Mouse (Mus musculus): ENCODE results near the gene Noa1. TPM values are rescaled to one million over a fixed set of nuclear protein-coding genes. Genes with fewer than 3 reads are reported as not detected.

Noa1 gene
- total RNA-seq (2021) (10 to 100 TPM; 28.7 to 29.5 TPM), polyA plus RNA-seq (2012; rRNA removed) (30.2 and 31.6 TPM in 2 replicates)
- long read RNA-seq, transcript Noa1-201 (7 exons, 2,288 nt), result major isoform, 43 of 55 reads
- long read RNA-seq, partial matches to known transcripts, result 1 of 55 reads
- long read RNA-seq, other reads (novel, unspliced or antisense), result 11 of 55 reads

DNA sequence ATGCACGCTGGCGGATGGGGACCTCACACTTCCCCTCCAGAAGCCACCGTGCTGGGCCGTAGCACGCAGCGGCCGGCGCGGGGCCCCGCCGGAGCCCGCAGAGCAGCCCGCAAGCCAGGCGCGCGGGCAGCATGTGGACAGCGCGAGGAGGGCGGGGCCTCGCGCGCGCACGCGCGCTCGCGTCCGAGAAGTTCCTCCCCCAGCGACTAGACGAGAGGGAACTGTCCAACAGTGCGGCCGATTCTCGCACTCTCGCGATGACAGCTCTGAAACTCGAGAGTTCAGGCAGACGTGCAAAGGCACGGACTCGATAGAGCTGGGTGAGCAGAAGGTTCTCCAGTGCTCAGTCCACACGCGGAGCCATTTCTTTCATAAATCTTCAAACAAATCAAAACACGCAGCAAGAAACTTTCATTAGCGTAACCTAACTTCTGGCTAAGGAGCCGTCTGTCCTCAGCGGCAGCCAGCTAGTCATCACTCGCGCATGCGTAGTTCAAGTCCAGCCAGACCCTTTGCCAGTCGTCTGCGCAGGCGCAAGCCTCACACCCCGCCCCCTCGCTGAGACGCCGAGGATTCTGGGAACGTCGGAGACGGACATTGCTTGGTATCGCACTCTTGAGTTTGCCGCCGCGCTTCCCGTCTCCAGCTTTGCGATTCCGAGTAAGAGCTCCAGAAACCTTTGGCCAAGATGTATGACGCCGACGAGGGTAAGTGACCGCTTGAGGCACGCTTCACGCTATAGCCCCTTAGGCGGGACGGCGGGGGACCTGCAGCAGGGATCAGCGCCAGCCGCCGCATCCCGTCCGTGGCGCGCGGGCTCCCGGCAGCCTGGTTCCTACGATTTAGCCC is at the start of gene Noa1, which contains the start of gene Polr2b:
Gene Noa1, minus strand, starts transcription at position 161 of the 849 bp plus-strand sequence.
Gene Polr2b, plus strand, starts transcription at position 224 of the 849 bp plus-strand sequence.
- peak; percentile 99 for DNase-seq

DNA sequence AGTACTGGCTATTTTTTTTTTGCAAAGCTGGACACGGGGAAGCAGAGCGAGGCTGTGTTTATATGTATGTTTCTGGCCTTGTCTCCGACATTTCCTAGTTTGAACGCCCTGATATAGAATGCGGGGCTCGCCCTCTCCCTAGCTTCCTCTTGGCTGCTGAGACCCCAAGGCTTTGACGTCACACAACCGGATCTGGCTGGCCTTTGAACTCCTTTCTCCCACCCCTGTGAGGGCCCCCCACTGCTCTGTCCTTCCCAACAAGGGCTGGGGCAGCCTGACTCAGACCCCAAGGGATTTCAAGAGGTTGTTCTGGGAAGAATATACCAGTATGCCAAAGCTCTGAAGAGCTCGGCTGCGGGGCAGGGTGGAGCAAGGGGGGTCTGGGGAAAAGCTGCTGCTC is 48.5 kb upstream of the Noa1 start:
- DNase-seq, result peak; percentile 71

DNA sequence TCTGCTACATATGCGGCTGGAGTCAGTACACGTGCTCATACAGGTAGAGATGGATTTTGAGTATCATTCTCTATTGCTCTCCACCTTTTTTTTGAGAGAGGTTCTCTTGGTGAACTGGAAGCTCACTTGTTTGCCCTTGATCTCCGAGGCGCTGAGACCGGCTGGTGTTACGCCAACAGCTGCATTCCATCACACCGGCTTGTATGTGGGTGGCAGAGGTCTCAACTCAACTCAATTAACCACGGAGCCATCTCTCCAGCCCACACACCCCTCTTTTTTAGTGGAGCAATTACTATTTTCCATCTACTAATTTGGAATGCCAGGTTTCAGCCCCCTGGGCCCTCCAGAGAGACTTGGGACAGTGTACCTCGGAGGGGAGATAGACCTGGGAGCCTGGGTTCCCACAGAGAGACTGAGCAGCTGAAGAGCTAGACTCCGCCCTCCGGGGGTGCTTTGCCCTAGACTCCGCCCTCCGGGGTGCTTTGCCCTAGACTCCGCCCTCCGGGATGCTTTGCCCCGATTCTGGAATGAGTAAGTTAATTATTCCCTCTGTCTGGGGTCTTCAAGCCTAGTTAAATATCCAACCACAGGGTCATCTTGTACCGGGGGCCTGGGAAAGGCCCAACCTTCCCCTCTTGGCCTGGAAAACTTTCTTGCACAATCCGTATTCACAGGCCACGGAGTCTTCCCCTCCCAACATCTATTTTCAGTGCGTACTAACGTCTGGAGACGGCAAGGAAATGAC is 47.7 kb upstream of the Noa1 start:
- DNase-seq, result peak; percentile 91

DNA sequence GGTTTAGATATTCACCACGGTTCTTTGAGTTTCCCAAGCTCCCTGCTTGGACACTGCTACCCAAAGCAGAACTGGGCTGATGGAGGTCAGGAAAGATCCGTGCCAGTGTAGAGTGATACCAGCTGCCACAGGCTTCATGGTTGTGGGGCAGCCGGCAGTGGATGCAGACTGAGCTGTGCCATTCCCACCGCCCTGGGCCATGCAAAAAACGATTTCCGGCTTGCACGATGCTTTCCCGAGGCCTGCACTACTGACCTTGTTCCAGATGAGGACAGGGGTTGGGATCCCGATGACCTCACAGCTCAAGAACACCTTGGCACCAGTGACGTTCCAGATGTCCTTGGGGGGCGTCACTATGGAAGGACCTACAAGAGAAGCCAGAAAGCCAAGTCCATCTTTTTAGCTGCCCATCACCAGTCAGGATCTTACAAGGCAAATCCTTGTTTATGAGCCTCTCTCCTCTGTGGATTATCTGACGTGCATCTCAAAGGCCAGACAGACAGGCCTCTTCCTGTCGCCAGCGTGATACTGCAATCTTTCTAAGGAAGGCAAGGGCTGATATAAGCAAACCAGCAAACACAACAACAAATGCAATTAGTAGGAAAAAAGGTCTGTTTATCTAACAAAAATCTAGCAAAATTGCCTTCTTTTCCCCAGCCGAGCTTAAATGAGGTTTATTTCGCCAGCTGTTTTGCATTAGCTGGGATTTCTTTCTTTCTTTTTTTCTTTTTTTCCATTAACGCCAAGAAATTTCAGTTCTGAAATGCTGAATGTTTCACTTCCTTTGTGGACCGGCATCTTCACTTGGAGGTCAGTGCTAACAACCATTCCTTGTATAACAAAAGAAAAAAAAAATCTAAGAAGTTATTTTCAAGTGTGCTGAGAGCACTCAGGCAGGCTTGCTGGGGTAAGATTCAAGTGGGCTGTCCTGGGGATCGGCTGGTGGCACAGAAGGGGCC is 45.7 kb upstream of the Noa1 start:
- DNase-seq, result peak; percentile 69

DNA sequence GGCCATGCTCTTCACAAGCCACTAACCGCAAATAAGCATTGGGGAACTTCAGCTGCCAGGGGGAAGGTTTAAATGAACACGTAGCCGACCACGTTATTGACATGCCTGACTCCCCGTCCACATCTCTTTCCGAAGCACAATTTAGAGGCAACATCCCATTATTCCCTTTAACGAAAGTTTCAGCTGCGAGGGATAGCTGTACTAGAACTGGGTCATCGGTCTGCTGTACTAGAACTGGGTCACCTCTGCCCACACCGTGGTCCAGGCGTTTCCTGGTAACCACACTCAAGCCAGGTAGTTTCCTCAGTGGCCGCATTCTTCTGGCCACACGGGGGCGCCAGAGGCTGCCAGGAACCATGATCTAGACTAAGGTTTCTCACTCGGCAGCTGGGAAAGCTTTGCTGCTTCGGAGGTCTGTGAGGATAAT is 44.5 kb upstream of the Noa1 start:
- peak; percentile 89 for DNase-seq

DNA sequence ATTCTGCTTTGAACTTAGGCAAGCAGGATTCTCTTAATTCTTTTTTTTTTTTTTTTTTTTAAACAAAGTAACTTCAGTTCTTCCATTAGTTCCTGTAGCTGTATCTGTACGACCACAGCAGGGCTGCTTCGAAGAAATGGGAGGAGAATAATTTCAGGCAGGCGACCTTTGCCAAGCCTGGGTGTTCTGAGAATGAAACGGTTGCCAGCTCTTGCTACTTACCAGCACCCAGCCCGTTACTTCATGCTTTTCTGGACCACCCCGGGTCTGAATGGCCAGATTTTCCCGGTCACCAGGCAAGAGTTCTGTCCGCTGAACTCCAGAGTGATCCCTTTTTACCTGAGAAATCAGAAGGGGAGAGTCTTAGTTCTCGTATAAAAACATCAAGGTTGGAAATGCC is 41.8 kb upstream of the Noa1 start:
- DNase-seq, result no peak

DNA sequence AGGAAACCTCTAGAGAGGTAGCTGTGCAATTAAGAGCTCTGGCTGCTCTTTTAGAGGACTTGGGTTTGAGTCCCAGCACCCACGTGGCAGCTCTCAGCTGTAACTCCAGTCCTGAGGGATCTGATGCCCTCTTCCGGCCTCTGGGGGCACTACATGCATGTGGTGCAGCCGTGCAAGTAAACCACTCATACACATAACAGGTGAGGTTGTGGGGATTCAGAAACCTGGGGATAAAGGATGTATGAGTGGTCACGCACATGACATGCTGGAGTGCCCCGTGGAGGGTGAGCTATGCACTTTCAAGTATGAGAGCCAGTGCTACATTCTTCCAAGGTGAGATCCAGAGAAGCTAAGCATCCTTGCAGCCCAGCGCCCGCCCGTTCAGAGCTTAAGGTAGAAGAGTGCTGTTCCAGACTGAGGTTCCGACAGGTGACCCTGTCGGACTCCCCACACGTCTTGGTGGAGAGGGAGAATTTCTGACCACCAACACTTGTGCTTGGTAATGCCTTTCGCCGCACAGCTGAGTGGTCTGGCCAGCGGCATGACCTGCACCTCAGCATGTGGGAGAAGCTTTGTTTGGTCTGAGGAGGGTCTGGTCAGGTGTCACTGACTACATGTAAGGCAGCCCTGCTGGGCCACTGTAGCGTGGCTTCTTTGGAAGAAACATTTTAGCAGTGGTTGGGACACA is 40.2 kb upstream of the Noa1 start:
- DNase-seq, result no peak

DNA sequence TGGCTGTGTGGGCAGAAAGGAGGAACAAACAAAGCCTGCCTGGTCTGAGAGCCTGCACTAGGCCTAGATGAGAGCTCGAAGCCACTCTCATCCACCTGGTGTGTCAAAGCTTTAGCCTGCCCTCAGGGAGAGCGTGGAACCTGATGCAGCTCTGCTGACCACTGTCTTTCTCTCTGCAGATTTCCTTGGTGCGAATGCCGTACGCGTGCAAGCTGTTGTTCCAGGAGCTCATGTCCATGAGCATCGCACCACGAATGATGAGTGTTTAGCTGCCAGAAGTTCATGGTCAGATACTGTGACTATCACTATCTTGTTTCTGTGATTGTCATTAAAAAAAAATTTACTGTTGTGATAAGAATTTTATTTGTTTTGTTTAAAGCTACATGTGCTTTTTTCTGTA is 39.0 kb upstream of the Noa1 start:
- DNase-seq, result peak; percentile 55

DNA sequence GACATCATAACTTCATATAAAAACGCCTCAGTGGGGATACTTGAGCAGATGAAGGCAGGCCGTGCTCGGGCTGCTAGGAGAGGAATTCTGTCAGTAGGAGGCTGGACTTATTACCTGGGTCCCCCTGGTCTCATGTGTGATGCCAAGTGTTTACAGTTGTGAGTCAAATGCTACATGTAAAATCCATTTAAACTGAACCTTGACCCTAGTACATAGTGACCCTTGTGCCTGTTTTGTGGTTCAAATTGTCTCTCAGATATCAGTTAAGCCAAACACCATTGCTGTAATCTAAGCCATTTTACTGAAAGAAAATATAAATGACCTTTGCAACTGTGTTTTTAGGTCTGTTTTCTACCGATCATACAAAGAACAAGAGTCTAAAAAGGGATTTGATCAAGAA is 30.1 kb upstream of the Noa1 start:
- DNase-seq, result no peak

DNA sequence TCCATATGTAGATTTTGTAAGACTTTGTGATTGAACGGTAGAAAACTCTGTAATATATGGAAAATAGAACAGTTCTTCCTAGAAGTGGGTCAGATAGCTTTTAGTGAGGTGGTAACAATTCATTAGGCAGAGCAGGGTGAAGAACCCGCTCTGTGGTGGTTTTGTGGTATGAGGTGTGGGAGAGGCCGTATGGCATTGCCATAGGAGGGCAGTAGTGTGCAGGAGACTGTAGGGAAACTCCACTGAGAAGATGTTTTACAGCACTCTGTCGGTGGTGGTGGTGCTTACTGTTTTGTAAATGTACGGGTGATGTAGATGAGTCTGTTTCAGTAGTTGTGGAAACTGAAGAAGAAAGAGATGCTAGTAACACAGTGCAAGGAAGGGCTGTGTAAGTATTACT is 20.3 kb upstream of the Noa1 start:
- DNase-seq, result no peak

DNA sequence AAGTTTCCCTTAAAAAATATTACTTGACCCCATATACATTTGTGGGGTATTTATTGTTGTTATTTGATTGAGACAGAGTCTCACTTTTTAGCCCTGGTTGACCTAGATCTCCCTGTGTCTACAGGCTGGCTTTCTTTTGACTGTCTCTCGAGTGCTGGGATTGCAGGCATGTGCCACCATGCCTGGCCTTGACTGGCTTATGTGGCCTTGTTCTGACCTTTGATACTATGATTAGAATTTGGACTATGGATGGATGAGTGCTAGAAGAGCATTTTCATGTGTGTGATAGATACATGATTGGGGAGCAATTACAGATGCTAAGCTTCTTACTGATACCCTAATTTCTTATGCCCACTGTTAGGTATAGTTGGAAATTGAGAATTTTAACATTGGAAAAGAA is 15.1 kb upstream of the Noa1 start:
- DNase-seq, result peak; percentile 66

DNA sequence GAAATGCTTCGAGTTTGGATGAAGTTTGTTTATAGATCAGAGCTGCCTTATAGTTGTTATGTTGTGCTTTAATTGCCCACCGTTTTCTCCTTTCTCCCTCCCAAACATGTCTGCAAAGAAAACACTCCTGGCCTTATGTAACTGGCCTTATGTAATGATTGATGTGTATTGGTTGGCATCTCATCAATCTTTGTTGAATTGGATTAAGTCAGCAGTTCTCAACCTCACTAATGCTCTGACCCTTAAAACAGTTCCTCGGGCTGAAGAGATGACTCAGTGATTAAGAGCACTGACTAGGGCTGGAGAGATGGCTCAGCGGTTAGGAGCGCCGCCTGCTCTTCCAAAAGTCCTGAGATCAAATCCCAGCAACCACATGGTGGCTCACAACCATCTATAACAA is 5.1 kb upstream of the Noa1 start:
- DNase-seq, result no peak

DNA sequence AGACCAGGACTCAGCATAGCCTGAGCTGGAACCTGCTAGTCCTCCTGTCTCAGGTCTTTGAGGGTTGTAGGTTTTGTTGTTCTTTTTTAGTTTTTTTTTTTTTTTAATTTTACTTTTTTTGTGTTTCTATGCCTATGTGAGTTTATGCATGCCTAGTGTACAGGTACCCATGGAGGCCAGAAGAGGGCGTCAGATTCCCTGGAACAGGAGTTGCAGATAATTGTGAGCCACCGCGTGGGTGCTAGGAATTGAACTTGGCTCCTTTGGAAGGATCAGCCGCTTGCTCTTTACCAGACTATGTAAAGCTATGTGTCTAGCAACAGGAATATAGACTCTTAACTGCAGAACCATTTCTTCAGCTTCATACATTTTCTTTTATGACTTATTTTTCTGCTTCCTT is 4.3 kb upstream of the Noa1 start:
- DNase-seq, result no peak

DNA sequence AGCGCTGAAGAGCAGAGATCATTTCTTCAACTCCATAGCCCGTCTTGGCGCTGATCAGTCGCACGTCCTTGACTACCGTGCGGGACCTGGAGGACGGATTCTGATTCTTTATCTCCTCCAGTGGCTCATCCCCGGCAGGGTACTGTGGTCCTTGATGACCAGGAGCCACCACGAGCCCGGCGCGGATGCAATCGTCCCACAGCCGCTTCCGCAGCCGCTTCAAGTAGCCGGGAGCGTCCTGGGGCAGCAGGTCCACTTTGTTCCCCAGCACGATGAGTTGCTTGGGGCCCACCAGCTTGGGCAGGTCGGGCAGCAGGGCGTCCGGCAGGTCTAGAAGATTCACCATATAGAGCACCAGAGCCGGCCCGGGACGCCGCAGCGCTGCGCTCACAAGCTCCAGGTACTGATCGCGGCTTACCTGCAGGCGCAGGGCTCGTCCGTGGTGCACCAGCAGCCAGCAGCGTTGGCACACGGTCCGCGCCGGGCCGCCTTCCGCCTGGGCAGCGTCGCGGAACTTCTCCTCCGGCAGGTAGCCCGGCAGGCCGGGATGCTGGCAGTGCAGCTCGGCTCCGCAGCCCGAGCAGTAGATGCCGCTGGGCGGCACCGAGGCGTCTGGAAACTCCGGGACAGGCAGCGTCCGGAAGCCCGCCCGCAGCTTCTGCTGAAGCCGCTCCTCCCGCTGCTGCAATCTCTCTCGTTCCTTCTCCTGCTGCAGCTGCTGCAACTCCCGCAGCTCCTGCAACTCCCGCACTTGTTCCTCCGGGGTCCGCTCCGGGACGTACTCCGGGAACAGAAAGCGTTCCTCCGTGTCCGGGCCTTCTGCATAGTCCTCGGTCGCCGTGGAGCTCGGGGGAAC is 605 bp downstream of the Noa1 start:
- DNase-seq, result peak; percentile 31

DNA sequence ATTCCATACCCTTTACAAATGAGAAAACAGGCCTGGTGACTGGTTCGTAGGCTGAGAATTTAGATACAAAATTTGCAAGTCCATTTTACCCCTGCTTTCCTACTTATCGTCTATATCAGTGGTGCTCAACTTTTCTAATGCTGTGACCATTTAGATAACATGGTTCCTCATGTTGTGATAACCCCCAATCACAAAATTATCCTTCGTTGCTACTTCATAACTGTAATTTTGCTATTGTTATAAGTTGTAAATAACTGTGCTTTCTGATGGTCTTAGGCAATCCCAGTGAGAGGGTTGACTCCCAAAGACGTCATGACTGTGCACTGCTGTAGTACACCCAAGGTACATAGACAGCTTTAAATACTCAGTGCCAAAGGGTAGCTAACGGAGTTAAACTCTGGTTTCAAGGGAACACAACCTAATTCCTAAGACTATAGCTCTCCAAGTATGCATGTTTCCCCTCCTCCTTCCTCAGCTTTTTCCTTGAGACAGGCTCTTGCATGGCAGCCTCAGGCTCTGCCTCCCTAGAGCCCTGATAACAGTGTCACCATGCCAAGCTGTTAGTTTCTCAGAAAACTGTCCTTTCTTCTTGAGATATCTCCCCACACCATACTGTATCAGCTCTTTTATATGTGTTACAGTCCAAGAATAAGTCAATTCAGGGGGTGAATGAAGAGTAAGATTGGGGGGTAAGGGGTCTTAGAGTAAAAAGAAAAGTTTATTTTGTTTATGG is 1.9 kb downstream of the Noa1 start:
- no peak for DNase-seq

DNA sequence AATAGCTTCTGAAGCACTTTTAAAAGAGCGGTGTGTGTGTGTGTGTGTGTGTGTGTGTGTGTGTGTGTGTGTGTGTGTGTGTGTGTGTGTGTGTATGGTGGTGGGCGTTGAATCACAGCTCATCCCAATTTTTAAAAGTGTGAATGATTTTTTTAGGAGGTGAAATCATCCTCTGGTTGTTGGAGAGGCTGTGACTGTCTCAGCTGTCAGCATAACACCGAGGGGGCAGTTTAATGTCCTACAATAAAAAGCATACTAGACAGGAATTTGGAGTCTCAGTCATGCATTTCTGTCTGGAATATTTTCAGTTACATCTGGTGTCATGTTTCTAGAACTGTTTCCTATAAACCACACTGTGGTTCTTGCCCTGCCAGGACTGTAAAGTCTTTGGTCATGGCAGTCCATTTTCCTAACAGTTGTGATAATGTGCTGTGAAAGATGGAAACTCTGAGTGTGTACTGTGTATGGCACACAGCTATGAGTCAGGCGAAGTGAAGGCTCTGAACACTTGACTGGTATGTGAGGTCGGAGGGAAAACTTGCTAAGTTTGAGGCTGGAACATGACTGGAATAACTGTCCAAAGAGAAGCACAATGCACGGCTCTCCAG is 8.5 kb downstream of the Noa1 start:
- no peak for DNase-seq

DNA sequence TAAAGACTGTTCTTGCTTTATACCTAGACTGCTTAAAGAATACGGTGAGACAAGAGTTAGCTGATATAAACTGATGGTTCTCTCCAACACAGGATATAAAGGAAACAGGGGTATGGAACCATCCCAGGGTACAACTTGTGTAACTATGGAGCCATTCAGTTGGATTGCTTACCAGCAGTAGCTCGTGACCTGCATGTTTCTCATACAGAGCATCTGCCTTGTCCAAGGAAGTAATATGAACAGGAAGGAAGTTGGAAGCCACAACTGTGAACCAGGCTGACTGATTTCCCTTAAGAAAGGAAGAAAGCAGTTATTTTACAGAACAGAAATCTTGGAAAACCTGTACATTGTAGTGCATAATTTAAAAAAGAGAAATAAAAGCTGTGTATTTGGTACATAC is 10.4 kb downstream of the Noa1 start:
- DNase-seq, result no peak

DNA sequence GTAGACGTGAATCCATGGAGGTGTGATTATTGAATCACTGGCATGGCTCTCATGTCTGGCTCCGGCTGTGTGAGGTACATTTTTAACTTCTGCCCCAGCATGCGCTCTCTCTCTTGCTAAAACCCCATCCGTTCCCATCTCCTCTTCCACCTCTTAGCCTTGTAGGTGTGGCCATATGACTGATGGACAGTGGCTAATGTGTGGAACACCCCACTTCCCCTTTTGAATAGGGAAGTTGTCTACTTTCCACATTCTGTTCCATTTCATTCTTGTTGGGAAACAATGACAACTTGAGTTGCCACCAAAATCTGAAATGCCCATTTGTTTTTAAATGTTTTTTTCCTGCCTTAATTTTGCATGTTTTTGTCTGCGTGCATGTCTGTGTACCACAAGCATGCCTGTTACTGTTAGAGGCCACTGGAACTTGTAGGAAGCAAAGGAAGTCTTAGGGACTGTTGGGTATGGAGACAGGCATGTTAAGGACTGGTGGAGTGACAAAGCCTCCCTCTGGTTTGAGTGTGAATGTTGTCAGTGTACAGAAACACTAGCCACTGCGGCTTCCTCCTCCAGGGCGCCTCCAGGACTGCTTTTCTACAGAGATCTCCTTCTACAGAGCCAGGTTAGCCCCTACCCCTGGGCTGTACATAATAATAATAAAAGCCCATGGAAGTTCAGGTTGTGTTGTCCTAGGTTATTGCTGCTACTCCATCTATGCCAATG is 16.9 kb downstream of the Noa1 start:
- no peak for DNase-seq

All from adrenal gland, adult 2 months (tissue).